Mouse (Mus musculus) urinary bladder, adult 18-20 months (tissue): Measurements from ENCODE around the gene Man2a1.

ENCODE experiments used
- DNase-seq, 2 experiments: peaks; one replicate each; pipeline ENCODE4 v3.0.0; 2022; ENCODE audit warnings: low spot score in 2 of 2, mixed read lengths in 2 of 2

Man2a1 gene

GRCm38 (mm10) chr17:64703649-64704230 is 103.2 kb downstream of the Man2a1 start:
- no peak for DNase-seq

- DNase-seq: no peak
These were observed 107.0 kb downstream of the Man2a1 start for GRCm38 (mm10) chr17:64707529-64707928.

- no peak for DNase-seq
These were observed 115.8 kb downstream of the Man2a1 start for GRCm38 (mm10) chr17:64716318-64716717.

GRCm38 (mm10) chr17:64719760-64720159 is 119.2 kb downstream of the Man2a1 start:
- DNase-seq: no peak

GRCm38 (mm10) chr17:64721112-64721511 is 120.6 kb downstream of the Man2a1 start:
- DNase-seq: no peak

- no peak for DNase-seq
These were observed 122.6 kb downstream of the Man2a1 start for GRCm38 (mm10) chr17:64723162-64723561.

- no peak for DNase-seq
These were observed 124.7 kb downstream of the Man2a1 start for GRCm38 (mm10) chr17:64725214-64725613.

- no peak for DNase-seq
These were observed 125.5 kb downstream of the Man2a1 start for GRCm38 (mm10) chr17:64726032-64726431.

- DNase-seq: no peak
These were observed 135.0 kb downstream of the Man2a1 start for GRCm38 (mm10) chr17:64735492-64735891.

GRCm38 (mm10) chr17:64737918-64738317 is 137.4 kb downstream of the Man2a1 start:
- DNase-seq: no peak

- DNase-seq: no peak
These were observed 138.6 kb downstream of the Man2a1 start for GRCm38 (mm10) chr17:64739129-64739528.

- no peak for DNase-seq
These were observed 142.4 kb downstream of the Man2a1 start for GRCm38 (mm10) chr17:64742715-64743605.

GRCm38 (mm10) chr17:64743606-64744300 is 143.2 kb downstream of the Man2a1 start:
- DNase-seq: no peak

- no peak for DNase-seq
These were observed 146.2 kb downstream of the Man2a1 start for GRCm38 (mm10) chr17:64746637-64747225.

- no peak for DNase-seq
These were observed 146.9 kb downstream of the Man2a1 start for GRCm38 (mm10) chr17:64747461-64747860.

GRCm38 (mm10) chr17:64748131-64748530 is 147.6 kb downstream of the Man2a1 start:
- DNase-seq: no peak

GRCm38 (mm10) chr17:64749146-64749545 is 148.6 kb downstream of the Man2a1 start:
- DNase-seq: no peak

- DNase-seq: no peak
These were observed 150.7 kb downstream of the Man2a1 start for GRCm38 (mm10) chr17:64751249-64751648.

GRCm38 (mm10) chr17:64752126-64753019 is 151.8 kb downstream of the Man2a1 start:
- DNase-seq: no peak

GRCm38 (mm10) chr17:64753507-64753906 is 153.0 kb downstream of the Man2a1 start:
- no peak for DNase-seq
